Mouse (Mus musculus) T-helper 17 cell (primary cell): ENCODE measurements around the gene Zfp534.
"Not testable (repeated sequence)": the region's sequence is repeated elsewhere in the genome, so short reads cannot be mapped to it uniquely, and the experiment has no call there.

Source experiments
- in situ Hi-C, 2 experiments: fragments of 300-600 bp; cut with MboI, MseI; formaldehyde crosslinking; loops; 1 replicate in 1 of 2; 2 replicates in 1 of 2; pipeline ENCODE4 v1.15.1; 2025; ENCODE audit warnings: high pct_unique_total_duplicates in 2 of 2

The Zfp534 gene

GRCm38 (mm10) chr4:147702453-147702852, at the start of gene Zfp534:
Gene Zfp534, minus strand, starts transcription at chr4:147702553.
- in situ Hi-C loops: not testable (repeated sequence)

GRCm38 (mm10) chr4:147746255-147746654, 43.9 kb upstream of the Zfp534 start:
- in situ Hi-C loops: loop anchor here in 1 of 2 experiments (5.0 kb wide), 1 partner anchor 479 kb away; no protein-coding TSS in a partner anchor

GRCm38 (mm10) chr4:147738636-147739369, 36.5 kb upstream of the Zfp534 start:
- in situ Hi-C loops: not testable (repeated sequence)

GRCm38 (mm10) chr4:147655245-147655644, 47.1 kb downstream of the Zfp534 start:
- in situ Hi-C loops: loop anchor here (5.0 to 10.0 kb wide), 6 partner anchors 648 to 1513 kb away; no protein-coding TSS in a partner anchor

GRCm38 (mm10) chr4:147647407-147647806, 54.9 kb downstream of the Zfp534 start:
- in situ Hi-C loops: loop anchor here (10.0 kb wide), 2 partner anchors 523 to 1123 kb away; no protein-coding TSS in a partner anchor

GRCm38 (mm10) chr4:147642413-147642812, 59.9 kb downstream of the Zfp534 start, which contains the start of gene Zfp979:
Gene Zfp979, minus strand, starts transcription at chr4:147642513.
- in situ Hi-C loops: loop anchor here (5.0 to 10.0 kb wide), 3 partner anchors 518 to 1160 kb away; no protein-coding TSS in a partner anchor

GRCm38 (mm10) chr4:147641932-147642331, 60.4 kb downstream of the Zfp534 start:
- in situ Hi-C loops: loop anchor here (5.0 to 10.0 kb wide), 3 partner anchors 517 to 1160 kb away; no protein-coding TSS in a partner anchor

GRCm38 (mm10) chr4:147633818-147634262, 68.5 kb downstream of the Zfp534 start:
- in situ Hi-C loops: loop anchor here in 1 of 2 experiments (5.0 to 10.0 kb wide), 2 partner anchors 151 to 1467 kb away; no protein-coding TSS in a partner anchor
